Mouse (Mus musculus): ENCODE data around the gene Ralgapa2.

GRCm38 (mm10) chr2:146314751-146315150, 197.4 kb downstream of the Ralgapa2 start:
- TF ChIP-seq MAX (IDR thresholded peaks at IDR 0.05) = no peak
- no peak for TF ChIP-seq CTCF (IDR thresholded peaks at IDR 0.05; ENCODE audit: control insufficient read depth, insufficient read depth, insufficient read length)
